Mouse (Mus musculus): ENCODE measurements around the gene Gnpnat1. TPM values are rescaled to one million over a fixed set of nuclear protein-coding genes. Genes with fewer than 3 reads are reported as not detected.

Gnpnat1 gene
- polyA plus RNA-seq, 1 experiment from 2014 or later: 35.4 TPM

- H3K4me1 ChIP-seq: peaks cover 38% of the 10 kb centered on the region
- peak overlapping the region; percentile 72 for H3K4me2 ChIP-seq
- peak overlapping the region; percentile 96 for H3K4me3 ChIP-seq
- H3K27me3 ChIP-seq (replicated peaks): no peaks in the 10 kb centered on the region
- peaks cover 31% of the 10 kb centered on the region for H3K36me3 ChIP-seq
- H3K9ac ChIP-seq: peak overlapping the region; percentile 65
- ATAC-seq: peak; percentile 13; the same call in 1 of the 2 replicates
- 9% methylated on average over 8 of the region's 8 CpGs for WGBS (ENCODE audit: insufficient replicate concordance)
- H3K27ac ChIP-seq: peak overlapping the region; percentile 74
- no peaks in the 10 kb centered on the region for H3K9me3 ChIP-seq (replicated peaks)
These were observed 75.6 kb downstream of the Gnpnat1 start for GRCm38 (mm10) chr14:45329018-45329588.

DNA sequence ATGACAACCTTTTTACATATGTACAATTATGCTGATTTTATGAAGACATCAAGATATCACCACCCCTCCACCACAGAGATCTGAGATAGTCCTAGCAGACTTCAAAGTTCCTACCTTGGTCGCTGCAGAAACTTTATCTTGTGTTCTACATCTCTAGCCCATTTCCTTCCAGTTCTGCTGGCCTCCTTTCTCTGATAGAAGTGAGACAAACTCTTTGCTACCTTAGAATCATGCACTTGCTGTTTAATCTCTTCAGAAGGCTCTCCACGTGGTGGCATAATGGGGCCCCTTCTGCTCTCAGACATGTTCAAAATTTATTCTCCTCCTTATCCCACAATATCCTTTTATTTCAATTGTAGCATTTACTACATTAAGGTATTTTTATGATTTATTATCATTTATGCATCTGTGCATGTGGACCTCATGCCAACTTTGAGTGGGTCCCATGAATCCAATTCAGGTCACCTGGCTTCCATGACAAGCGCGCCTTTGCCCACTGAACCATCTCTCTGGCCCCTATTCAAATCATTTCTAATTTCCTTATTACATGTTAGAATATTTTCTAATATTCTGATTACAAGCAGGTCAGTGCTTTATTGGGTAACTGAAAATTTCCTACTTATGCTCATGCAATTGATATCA is 76.5 kb downstream of the Gnpnat1 start:
- no peaks in the 10 kb centered on the region for H3K9me3 ChIP-seq (replicated peaks)
- peaks cover 42% of the 10 kb centered on the region for H3K4me1 ChIP-seq
- WGBS (ENCODE audit: insufficient replicate concordance): 58% methylated on average over 4 of the region's 4 CpGs
- no peak overlapping the region for H3K4me2 ChIP-seq
- H3K9ac ChIP-seq: no peak overlapping the region
- peaks cover 23% of the 10 kb centered on the region for H3K36me3 ChIP-seq
- no peak overlapping the region for H3K4me3 ChIP-seq
- H3K27ac ChIP-seq: no peak overlapping the region; the same call in 1 of the 2 replicates
- H3K27me3 ChIP-seq (replicated peaks): no peaks in the 10 kb centered on the region
- ATAC-seq: no peak

Small RNAs within 50 kb of the gene (microRNA-seq; reads per million reads assigned to microRNA genes)
- gene Gm25353: not detected

Other genes starting within 250 kb of the Gnpnat1 start
- 0.24 and 0.31 TPM in 2 replicates for gene Gpr137c, start 185.2 kb downstream of the Gnpnat1 start, polyA plus RNA-seq (2016; fragmentation: Nextera tagmentation; extraction: Ambion mirVana)
- 2.2 and 2.3 TPM in 2 replicates for gene Txndc16, start 184.6 kb downstream of the Gnpnat1 start, polyA plus RNA-seq (2016; fragmentation: Nextera tagmentation; extraction: Ambion mirVana)
- gene Ero1l, start 86.1 kb downstream of the Gnpnat1 start, polyA plus RNA-seq (2016; fragmentation: Nextera tagmentation; extraction: Ambion mirVana): 51.1 and 56.7 TPM in 2 replicates
- gene Psmc6, start 75.1 kb downstream of the Gnpnat1 start, polyA plus RNA-seq (2016; fragmentation: Nextera tagmentation; extraction: Ambion mirVana): 130 and 131 TPM in 2 replicates
- 30.0 and 30.3 TPM in 2 replicates for gene Styx, start 53.8 kb downstream of the Gnpnat1 start, polyA plus RNA-seq (2016; fragmentation: Nextera tagmentation; extraction: Ambion mirVana)
- 37.2 and 37.3 TPM in 2 replicates for gene Fermt2, start 125.2 kb upstream of the Gnpnat1 start, polyA plus RNA-seq (2016; fragmentation: Nextera tagmentation; extraction: Ambion mirVana)